ENCODE assay signal across 23 mouse cellular contexts in the genomic region with DNA sequence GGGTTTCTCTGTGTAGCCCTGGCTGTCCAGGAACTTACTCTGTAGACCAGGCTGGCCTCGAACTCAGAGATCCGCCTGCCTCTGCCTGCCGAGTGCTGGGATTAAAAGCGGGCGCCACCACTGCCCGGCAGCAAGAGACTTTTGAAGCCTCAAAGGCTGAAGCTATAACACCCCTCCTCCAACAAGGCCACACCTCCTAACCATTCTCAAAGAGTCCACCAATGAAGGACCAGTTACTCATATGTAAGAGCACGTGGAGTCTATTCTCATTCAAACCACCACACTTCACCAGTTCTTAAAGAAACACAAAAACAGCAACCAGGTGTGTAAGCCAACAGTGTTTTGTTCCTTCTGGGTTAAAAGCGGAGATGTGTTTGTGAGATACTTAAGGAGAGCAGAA. TPM values are rescaled to one million over a fixed set of nuclear protein-coding genes. Genes with fewer than 3 reads are reported as not detected.
DNase-seq lines count a peak whose midpoint lies in the region; ATAC-seq lines count a peak whose summit lies in the region.
"Had no signal": no experiment of that assay in that cellular context is flagged by ENCODE, and none has a peak within 500 bp of the region (broad histone marks: within the 10 kb centered on the region; RNA-seq: fewer than 3 reads in every experiment).

No protein-coding gene starts in this region.

- ATAC-seq in heart, embryonic 13.5 days (ENCODE audit: extremely low read depth, insufficient number of reproducible peaks, low FRiP score, low TSS enrichment): no peak
- peak; percentile 33 for ATAC-seq in erythroid progenitor cell, adult 5-6 weeks (replicated peaks; ENCODE audit: low FRiP score, poor library complexity, severe bottlenecking)
- no peak for ATAC-seq in liver, embryonic 16.5 days (ENCODE audit: low read depth)
- ATAC-seq: forebrain, embryonic 15.5 days; Patski had no signal

- H3K36me3 ChIP-seq in heart, embryonic 13.5 days: no peaks in the 10 kb centered on the region
- peaks cover 14% of the 10 kb centered on the region for H3K36me3 ChIP-seq in liver, embryonic 16.5 days (ENCODE audit: control insufficient read depth, insufficient read depth)
- H3K36me3 ChIP-seq: forebrain, embryonic 15.5 days; heart, embryonic 15.5 days; hindbrain, embryonic 10.5 days; limb, embryonic 10.5 days had no signal

- intact Hi-C loops in heart, postnatal 36 days (cut with DNase I): no loop called here

- DNase-seq in heart, postnatal 36 days: no peak
- peak; percentile 81 for DNase-seq in R1 (ENCODE audit: low read depth, low spot score)
- no peak for DNase-seq in layer of hippocampus, adult 8-10 months (ENCODE audit: low spot score in 2 of 2)
- DNase-seq in spleen, postnatal 36 days (ENCODE audit: low spot score in 2 of 2): no peak
- DNase-seq in adrenal gland, postnatal 14 days: no peak
- DNase-seq: adrenal gland, postnatal 36 days; cerebellum, adult 9-10 months; kidney, adult 11 months; layer of hippocampus, postnatal 36 days; lung, adult 18-20 months had no signal

- H3K4me2 ChIP-seq in heart, embryonic 13.5 days: peak overlapping the region; percentile 64
- H3K4me2 ChIP-seq in liver, embryonic 16.5 days (ENCODE audit: low read depth, low read length): peak overlapping the region; percentile 62
- H3K4me2 ChIP-seq: forebrain, embryonic 15.5 days; heart, embryonic 15.5 days had no signal

- no peak overlapping the region for H3K4me3 ChIP-seq in heart, embryonic 13.5 days
- H3K4me3 ChIP-seq in liver, embryonic 16.5 days (ENCODE audit: low read depth, low read length): peak overlapping the region; percentile 77
- H3K4me3 ChIP-seq: forebrain, embryonic 15.5 days; heart, embryonic 15.5 days; hindbrain, embryonic 10.5 days; limb, embryonic 10.5 days had no signal

- WGBS in heart, embryonic 13.5 days: 81% methylated on average over 8 of the region's 8 CpGs
- WGBS in liver, embryonic 16.5 days (ENCODE audit: insufficient replicate concordance): 59% methylated on average over 8 of the region's 8 CpGs

- no peak overlapping the region for H3K9ac ChIP-seq in heart, embryonic 13.5 days
- H3K9ac ChIP-seq in liver, embryonic 16.5 days (ENCODE audit: low read depth, low read length): peak overlapping the region; percentile 70
- H3K9ac ChIP-seq: forebrain, embryonic 15.5 days; heart, embryonic 15.5 days had no signal

- no peaks in the 10 kb centered on the region for H3K9me3 ChIP-seq in heart, embryonic 13.5 days
- no peaks in the 10 kb centered on the region for H3K9me3 ChIP-seq in liver, embryonic 16.5 days (replicated peaks; ENCODE audit: control insufficient read depth, low read length)
- H3K9me3 ChIP-seq: forebrain, embryonic 15.5 days; heart, embryonic 15.5 days; hindbrain, embryonic 10.5 days; limb, embryonic 10.5 days had no signal

- peaks cover 39% of the 10 kb centered on the region for H3K27me3 ChIP-seq in heart, embryonic 13.5 days (replicated peaks)
- no peaks in the 10 kb centered on the region for H3K27me3 ChIP-seq in liver, embryonic 16.5 days (ENCODE audit: control insufficient read depth, insufficient read depth, low read depth, low read length)
- H3K27me3 ChIP-seq: Patski had no signal

- no peak overlapping the region for H3K27ac ChIP-seq in heart, embryonic 13.5 days (replicated peaks)
- peak overlapping the region; percentile 99 for H3K27ac ChIP-seq in liver, embryonic 16.5 days (ENCODE audit: low read length)
- H3K27ac ChIP-seq: forebrain, embryonic 15.5 days; heart, embryonic 15.5 days; hindbrain, embryonic 10.5 days; kidney, postnatal 0 days; limb, embryonic 10.5 days; stomach, postnatal 0 days had no signal

- H3K4me1 ChIP-seq in heart, embryonic 13.5 days: peaks cover 29% of the 10 kb centered on the region
- peaks cover 37% of the 10 kb centered on the region for H3K4me1 ChIP-seq in liver, embryonic 16.5 days (ENCODE audit: control insufficient read depth, low read depth, low read length)
- H3K4me1 ChIP-seq: forebrain, embryonic 15.5 days had no signal

RNA-seq across cellular contexts. Expression of gene Rhd, which starts 3.3 kb away (rescaled TPM):
- polyA plus RNA-seq in heart, embryonic 13.5 days (2015; fragmentation: Nextera tagmentation; extraction: Ambion mirVana): 13.0 and 19.3 TPM in 2 replicates
- 1 to 10 TPM; 2.8 to 3.0 TPM for total RNA-seq in heart, postnatal 36 days (2021)
- total RNA-seq in erythroid progenitor cell, adult 5-6 weeks (2015; ENCODE audit: low replicate concordance): 1,050 and 1,093 TPM in 2 replicates
- total RNA-seq in erythroid progenitor cell, adult 5-6 weeks (2017; ENCODE audit: low replicate concordance): 1,285 and 1,461 TPM in 2 replicates
- 522 and 550 TPM in 2 replicates for polyA plus RNA-seq in liver, embryonic 16.5 days (2015; fragmentation: Nextera tagmentation; extraction: Ambion mirVana)
- total RNA-seq in layer of hippocampus, adult 8-10 months (2022): not detected
- 1.1 and 8.4 TPM in 2 replicates for total RNA-seq in adrenal gland, postnatal 14 days (2021)
- total RNA-seq: gastrocnemius, adult 18-20 months; layer of hippocampus, adult 18-20 months; layer of hippocampus, postnatal 36 days; neutrophil, adult 5-6 weeks had no signal

RNA-seq across cellular contexts. Expression of gene Maco1, which starts 14.5 kb away (rescaled TPM):
- 25.0 and 25.7 TPM in 2 replicates for polyA plus RNA-seq in heart, embryonic 13.5 days (2015; fragmentation: Nextera tagmentation; extraction: Ambion mirVana)
- 10 to 100 TPM; 23.9 to 24.7 TPM for total RNA-seq in heart, postnatal 36 days (2021)
- 61.6 and 62.9 TPM in 2 replicates for total RNA-seq in erythroid progenitor cell, adult 5-6 weeks (2015; ENCODE audit: low replicate concordance)
- 125 and 136 TPM in 2 replicates for total RNA-seq in erythroid progenitor cell, adult 5-6 weeks (2017; ENCODE audit: low replicate concordance)
- 16.0 and 16.8 TPM in 2 replicates for polyA plus RNA-seq in liver, embryonic 16.5 days (2015; fragmentation: Nextera tagmentation; extraction: Ambion mirVana)
- 10 to 100 TPM; 44.4 to 47.8 (median 46.7) TPM for total RNA-seq in layer of hippocampus, adult 8-10 months (2022)
- total RNA-seq in adrenal gland, postnatal 14 days (2021): 35.3 and 35.6 TPM in 2 replicates

RNA-seq across cellular contexts. Expression of gene Tmem50a, which starts 47.2 kb away (rescaled TPM):
- polyA plus RNA-seq in heart, embryonic 13.5 days (2015; fragmentation: Nextera tagmentation; extraction: Ambion mirVana): 132 and 149 TPM in 2 replicates
- 10 to 100 TPM; 65.8 to 71.3 TPM for total RNA-seq in heart, postnatal 36 days (2021)
- total RNA-seq in erythroid progenitor cell, adult 5-6 weeks (2015; ENCODE audit: low replicate concordance): 85.5 and 150 TPM in 2 replicates
- total RNA-seq in erythroid progenitor cell, adult 5-6 weeks (2017; ENCODE audit: low replicate concordance): 70.6 and 90.5 TPM in 2 replicates
- 79.1 and 82.5 TPM in 2 replicates for polyA plus RNA-seq in liver, embryonic 16.5 days (2015; fragmentation: Nextera tagmentation; extraction: Ambion mirVana)
- 100 to 1,000 TPM; 113 to 123 (median 116) TPM for total RNA-seq in layer of hippocampus, adult 8-10 months (2022)
- 215 and 225 TPM in 2 replicates for total RNA-seq in adrenal gland, postnatal 14 days (2021)

RNA-seq across cellular contexts. Expression of gene Rsrp1, which starts 55.7 kb away (rescaled TPM):
- 325 and 327 TPM in 2 replicates for polyA plus RNA-seq in heart, embryonic 13.5 days (2015; fragmentation: Nextera tagmentation; extraction: Ambion mirVana)
- 100 to 1,000 TPM; 129 to 206 TPM for total RNA-seq in heart, postnatal 36 days (2021)
- 722 and 849 TPM in 2 replicates for total RNA-seq in erythroid progenitor cell, adult 5-6 weeks (2015; ENCODE audit: low replicate concordance)
- total RNA-seq in erythroid progenitor cell, adult 5-6 weeks (2017; ENCODE audit: low replicate concordance): 222 and 384 TPM in 2 replicates
- 315 and 330 TPM in 2 replicates for polyA plus RNA-seq in liver, embryonic 16.5 days (2015; fragmentation: Nextera tagmentation; extraction: Ambion mirVana)
- total RNA-seq in layer of hippocampus, adult 8-10 months (2022): 100 to 1,000 TPM; 246 to 317 (median 274) TPM
- total RNA-seq in adrenal gland, postnatal 14 days (2021): 394 and 402 TPM in 2 replicates

Comparison
In these comparisons a context has a peak if more than half of its experiments do, and no peak if none do; other contexts are left out.
1. RNA of gene Rhd, which starts 3.3 kb away (total RNA-seq): 1,050 to 1,461 TPM in erythroid progenitor cell, adult 5-6 weeks; 1.1 to 8.4 TPM in adrenal gland, postnatal 14 days, 2.8 to 3.0 TPM in heart, postnatal 36 days and not detected in layer of hippocampus, adult 8-10 months; every median in the first group is over 100 times any median in the second.